Mouse (Mus musculus) bone marrow macrophage, adult 2 months (primary cell): ENCODE results near the gene Rfc2. TPM values are rescaled to one million over a fixed set of nuclear protein-coding genes. Genes with fewer than 3 reads are reported as not detected.

Experiments used
- H3K27ac ChIP-seq: 2 replicates; pipeline ENCODE4 v1.5.1; 2012; ENCODE audit warnings: low read depth, low read length; ENCODE audit not compliant: insufficient read depth
- H3K4me1 ChIP-seq: 2 replicates; pipeline ENCODE4 v1.6.1; 2012; ENCODE audit warnings: low read length; ENCODE audit not compliant: control insufficient read depth, insufficient read depth
- H3K4me3 ChIP-seq: 2 replicates; pipeline ENCODE4 v1.5.1; 2012; ENCODE audit warnings: mild to moderate bottlenecking, low read length, moderate library complexity; ENCODE audit not compliant: insufficient read depth
- CTCF ChIP-seq: IDR thresholded peaks from 2 replicates; pipeline ENCODE4 v1.5.1; 2012; ENCODE audit warnings: low read depth, mild to moderate bottlenecking, low read length, moderate library complexity
- POLR2A ChIP-seq: IDR thresholded peaks from 2 replicates; pipeline ENCODE4 v1.6.1; 2012; ENCODE audit warnings: mild to moderate bottlenecking, low read depth, low read length, borderline replicate concordance
- polyA plus RNA-seq: library from polyadenylated mRNA; stranded (reverse); fragments of >200 nt; gene quantifications from 2 replicates; pipeline ENCODE4 v1.2.4, GENCODE M21; 2012; ENCODE audit not compliant: missing spikeins, insufficient read depth, insufficient read length

Rfc2 gene
- polyA plus RNA-seq, 1 experiment, result 91.9 TPM

DNA sequence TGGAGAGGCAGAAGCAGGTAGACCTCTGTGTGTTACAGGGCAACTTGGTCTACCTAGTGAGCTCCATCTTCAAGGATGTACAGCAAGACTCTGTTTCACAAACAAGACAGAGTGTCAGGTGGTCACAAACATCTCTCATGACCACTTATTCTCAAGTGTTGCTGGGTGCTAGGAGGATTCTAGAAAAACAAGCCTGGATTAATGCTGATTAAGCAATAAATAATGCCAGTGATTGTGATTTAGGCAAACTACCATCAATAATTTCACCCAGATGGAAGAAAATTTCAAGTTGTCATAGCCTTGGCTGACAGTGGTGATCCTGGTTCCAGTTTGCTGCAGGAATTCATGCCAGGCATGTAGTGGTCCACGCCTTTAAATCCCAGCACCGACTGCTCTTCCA is 16.9 kb upstream of the Rfc2 start:
- no peak for TF ChIP-seq CTCF
- no peak for TF ChIP-seq POLR2A
- Histone ChIP-seq H3K4me3 (no peak overlapping the region), H3K27ac (no peak overlapping the region), H3K4me1 (peaks cover 6% of the 10 kb centered on the region)

DNA sequence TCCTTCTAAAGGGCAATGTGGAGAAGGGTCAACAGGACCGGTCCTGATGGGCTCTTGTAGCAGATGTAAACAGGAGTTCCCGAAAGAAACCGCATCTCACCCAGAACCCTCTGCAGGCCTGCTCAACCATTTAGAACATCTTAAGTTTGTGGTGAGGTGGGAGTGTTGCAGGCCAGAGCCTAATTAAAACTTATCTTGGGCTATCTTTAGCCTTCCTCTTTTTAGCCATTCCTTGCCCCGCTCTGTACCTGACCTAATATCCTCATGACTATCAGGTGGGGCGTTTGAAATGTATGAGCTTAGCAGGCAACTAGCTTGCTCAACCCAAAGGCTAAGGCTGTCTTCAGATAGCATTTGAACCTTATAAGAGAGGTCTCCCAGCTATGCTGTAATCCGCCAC is 15.5 kb upstream of the Rfc2 start:
- Histone ChIP-seq H3K4me1 (peaks cover 13% of the 10 kb centered on the region), H3K27ac (no peak overlapping the region), H3K4me3 (no peak overlapping the region)
- TF ChIP-seq CTCF (no peak), POLR2A (no peak)

DNA sequence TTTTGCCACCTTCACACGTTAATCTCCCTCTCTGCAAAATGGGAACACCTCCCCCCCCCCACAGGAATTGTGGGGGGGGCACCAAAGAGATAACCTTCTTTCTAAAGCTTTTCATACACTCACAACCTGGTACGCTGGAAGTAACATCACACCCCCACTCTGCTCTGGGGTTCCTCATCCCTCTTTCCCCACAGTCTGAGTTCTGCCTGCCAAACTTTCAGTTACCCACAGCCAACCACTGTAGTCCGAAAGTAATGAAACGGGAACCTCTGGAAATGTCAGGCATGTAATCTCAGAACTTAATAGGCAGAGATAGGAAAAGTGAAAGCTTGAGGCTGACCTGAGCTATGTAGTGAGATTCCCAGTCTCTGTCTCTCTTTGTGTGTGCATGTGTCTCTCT is 13.7 kb upstream of the Rfc2 start:
- Histone ChIP-seq H3K27ac (no peak overlapping the region), H3K4me3 (no peak overlapping the region), H3K4me1 (peaks cover 15% of the 10 kb centered on the region)
- TF ChIP-seq CTCF (no peak), POLR2A (no peak)

DNA sequence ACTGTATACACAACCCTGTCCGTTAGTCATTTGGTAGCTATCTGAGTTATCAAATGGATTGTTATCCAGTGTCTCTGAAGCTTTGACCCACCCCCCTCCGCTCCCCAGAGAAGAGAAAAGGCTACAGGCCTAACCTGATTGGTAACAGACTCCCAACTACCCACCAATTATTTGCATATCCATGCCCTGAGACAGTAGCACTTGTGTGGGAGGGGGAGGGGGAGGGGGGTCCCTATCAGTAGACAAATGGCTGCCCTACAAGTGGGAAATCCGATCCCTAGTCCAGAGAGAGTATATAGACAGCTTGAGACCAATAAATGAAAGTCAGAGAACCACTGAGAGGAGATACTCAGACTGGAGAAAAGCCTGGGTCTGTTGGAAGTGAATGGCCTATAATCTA is 13.1 kb upstream of the Rfc2 start:
- TF ChIP-seq POLR2A (no peak), CTCF (no peak)
- Histone ChIP-seq H3K27ac (no peak overlapping the region), H3K4me1 (peaks cover 21% of the 10 kb centered on the region), H3K4me3 (no peak overlapping the region)

DNA sequence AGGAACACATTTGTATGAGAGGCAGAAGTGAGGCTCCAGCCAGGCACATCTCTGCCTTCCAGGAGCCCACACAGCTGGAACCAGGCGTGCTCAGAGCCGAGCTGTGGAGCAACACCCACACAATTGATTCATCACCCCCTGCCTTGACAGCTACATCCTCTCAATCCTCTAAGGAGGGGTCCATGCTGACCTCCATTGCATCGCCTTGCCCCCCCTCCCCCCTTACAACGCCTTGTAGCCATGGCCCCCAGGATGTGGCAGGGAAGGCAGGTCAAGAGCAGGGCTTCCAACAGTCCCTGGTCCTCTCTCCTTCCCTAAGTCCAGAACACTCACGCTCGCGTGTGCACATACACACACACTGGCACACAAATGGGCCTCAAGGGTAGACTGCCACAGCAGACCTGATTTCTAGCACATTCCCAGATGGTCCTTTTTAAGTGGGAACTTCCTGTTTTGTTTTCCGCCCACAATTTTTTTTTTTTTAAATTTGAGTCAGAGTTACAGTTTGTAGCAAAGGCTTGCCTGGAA is 12.1 kb upstream of the Rfc2 start:
- peaks cover 23% of the 10 kb centered on the region for H3K4me1 ChIP-seq
- no peak overlapping the region for H3K4me3 ChIP-seq
- H3K27ac ChIP-seq, result peak overlapping the region; percentile 29; the same call in 1 of the 2 replicates
- TF ChIP-seq CTCF (no peak), POLR2A (no peak)

DNA sequence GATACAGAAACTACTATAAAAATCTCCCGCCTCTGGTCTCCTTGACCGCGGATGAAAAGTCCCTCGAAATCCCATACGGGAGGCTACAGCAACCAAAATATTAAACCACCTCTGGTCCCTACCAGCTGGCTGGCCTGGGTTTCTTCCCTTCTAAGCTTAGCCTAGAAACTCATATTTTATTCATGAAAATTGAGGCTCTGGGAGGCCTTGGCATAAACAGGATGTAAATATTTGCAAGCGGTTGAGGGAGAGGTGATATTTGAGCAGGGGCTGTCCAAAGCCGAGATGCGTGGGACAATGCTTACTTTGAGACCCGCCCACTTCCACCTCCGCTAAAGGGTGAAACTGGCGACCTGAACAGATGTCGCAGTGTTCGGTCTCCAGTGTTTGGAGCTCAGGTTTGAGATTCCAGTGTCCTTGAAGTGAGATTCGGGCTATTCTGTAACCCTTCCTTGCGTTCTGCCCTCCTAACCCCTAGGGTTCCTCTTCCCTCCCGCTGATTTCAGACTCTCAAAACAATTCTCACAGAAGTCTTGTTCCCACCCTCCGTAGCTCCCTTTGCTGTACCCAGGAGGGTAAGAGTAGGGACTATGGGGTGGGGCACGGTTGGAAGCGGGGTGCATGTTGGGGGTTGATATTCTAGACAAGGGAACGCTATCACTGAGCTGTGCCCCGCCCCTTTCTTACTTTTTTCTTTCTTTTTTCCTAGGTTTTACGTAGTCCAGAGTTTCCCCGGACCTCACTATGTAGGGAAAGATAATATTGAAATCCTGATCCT is 9.2 kb upstream of the Rfc2 start:
- peak overlapping the region; percentile 61 for H3K4me3 ChIP-seq
- H3K4me1 ChIP-seq, result peaks cover 23% of the 10 kb centered on the region
- TF ChIP-seq POLR2A (no peak), CTCF (no peak)
- no peak overlapping the region for H3K27ac ChIP-seq

DNA sequence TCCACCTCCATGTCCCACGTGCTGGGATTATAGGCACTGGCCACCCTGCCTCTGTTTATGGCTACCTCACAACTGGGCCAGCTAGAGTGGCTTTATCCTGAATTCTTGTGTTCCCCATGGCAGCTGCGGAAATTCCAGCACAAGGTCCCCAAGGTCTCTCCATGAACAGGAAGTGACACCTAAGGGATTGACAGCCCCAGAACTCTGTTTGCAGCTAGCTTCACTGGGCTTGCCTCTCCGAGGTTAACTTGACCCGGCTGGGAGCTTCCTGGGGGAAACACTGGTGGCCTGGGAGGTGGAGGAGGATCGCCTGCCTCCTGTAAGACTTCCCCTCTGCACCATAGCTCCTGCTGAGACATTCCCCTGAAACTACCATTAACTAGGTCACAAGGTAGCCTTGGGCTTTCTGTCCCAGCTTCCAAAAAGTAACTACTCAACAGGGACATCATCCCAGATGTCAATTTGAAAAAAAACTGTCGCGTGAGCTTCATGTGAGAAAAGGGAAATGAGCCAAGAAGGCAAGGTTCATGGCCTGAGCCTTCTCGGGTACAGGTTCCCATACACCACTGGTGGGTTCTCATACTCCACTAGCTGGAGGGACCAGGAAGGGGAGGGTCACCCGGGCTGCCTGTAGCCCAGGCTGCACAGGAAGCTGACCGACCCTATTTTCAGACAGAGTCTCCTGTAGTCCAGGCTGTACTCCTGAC is 8.5 kb upstream of the Rfc2 start:
- Histone ChIP-seq H3K4me3 (peak overlapping the region; percentile 61), H3K4me1 (peaks cover 23% of the 10 kb centered on the region), H3K27ac (no peak overlapping the region)
- TF ChIP-seq CTCF, result no peak
- TF ChIP-seq POLR2A, result no peak

DNA sequence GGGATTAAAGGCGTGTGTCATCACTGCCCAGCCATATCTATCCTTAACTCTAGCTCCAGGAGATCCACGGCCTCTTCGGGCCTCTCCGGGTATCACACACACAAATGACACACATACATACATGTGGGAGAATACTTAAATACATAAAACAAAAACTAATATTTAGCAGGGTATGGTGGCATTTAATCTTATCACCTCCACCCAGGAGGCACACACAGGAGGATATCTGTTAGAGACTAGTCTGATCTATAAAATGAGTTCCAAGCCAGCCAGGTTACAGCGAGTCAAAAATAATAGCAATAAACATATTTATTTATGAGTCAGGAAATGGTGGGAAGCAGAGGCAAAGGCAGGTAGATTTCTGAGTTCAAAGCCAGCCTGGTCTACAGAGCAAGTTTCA is 5.3 kb upstream of the Rfc2 start:
- TF ChIP-seq POLR2A, result no peak
- no peak for TF ChIP-seq CTCF
- Histone ChIP-seq H3K27ac (no peak overlapping the region), H3K4me3 (no peak overlapping the region), H3K4me1 (peaks cover 10% of the 10 kb centered on the region)

DNA sequence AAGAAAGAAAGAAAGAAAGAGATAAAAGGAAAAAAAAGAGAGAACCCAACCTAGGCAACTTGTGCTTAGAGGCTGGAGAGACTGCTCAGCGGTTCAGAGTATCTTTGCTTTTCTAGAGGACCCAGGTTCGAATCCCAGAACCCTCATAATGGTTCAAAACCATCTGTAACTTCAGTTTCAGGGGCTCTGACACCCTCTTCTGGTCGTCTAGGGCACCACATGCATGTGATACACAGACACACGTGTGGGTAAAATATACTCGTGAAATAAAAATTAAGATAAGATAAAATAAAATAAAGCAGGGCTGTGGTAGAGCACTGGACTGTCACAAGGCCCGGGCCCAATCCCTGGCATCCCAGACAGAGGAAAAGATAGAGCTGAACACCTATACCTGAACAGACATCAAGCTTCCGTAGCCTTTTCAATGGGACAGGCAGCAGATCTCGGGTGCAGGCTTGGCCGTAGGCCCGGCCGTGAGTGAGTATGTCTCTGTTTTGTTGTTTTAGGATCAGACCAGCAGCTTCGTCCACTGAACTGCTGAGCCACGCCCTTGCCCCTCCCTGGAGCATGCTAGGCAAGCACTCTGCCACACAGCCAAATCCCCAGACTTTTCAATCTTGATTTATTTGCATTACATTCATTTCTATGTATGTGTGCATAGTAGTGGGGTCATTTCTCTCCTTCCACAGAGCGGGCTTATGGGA is 4.5 kb upstream of the Rfc2 start:
- peaks cover 10% of the 10 kb centered on the region for H3K4me1 ChIP-seq
- no peak for TF ChIP-seq POLR2A
- TF ChIP-seq CTCF, result no peak
- H3K27ac ChIP-seq, result no peak overlapping the region

More for the DNA sequence above, 4.5 kb upstream of the Rfc2 start:
- no peak overlapping the region for H3K4me3 ChIP-seq
